Mouse (Mus musculus) c-Kit-negative CD71-positive TER-119-positive erythroid progenitor cells, embryonic 14.5 days (primary cell): ENCODE measurements around the gene Gvin1.
"Not testable (repeated sequence)": the region's sequence is repeated elsewhere in the genome, so short reads cannot be mapped to it uniquely, and the experiment has no call there.

ENCODE experiments used
- DNase-seq: peaks from one replicate; pipeline ENCODE4 v3.0.0-alpha.2; 2013; ENCODE audit warnings: low read depth, low spot score

Gvin1 gene

DNA sequence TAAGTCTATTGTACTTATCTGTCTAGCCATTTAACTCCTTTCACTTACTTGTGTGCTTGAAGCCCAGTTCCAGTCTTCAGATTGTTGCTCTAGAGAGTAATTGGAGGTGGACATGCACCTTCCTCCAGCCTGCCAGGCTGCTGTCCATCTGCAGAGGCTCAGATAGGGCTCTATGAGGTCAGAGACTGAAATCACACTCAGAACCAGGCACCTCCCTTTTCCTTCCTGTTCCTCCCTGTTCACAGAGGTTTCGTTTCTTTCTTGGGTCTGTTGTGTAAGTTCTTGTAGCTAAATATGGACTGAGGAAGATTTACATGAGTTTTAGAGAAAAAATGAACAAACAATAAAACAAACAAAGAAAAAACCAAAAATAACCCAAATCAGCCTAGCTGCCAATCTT, at the start of gene Gvin1:
Gene Gvin1, minus strand, starts transcription at position 150 of the 400 bp plus-strand sequence.
- DNase-seq = not testable (repeated sequence)

DNA sequence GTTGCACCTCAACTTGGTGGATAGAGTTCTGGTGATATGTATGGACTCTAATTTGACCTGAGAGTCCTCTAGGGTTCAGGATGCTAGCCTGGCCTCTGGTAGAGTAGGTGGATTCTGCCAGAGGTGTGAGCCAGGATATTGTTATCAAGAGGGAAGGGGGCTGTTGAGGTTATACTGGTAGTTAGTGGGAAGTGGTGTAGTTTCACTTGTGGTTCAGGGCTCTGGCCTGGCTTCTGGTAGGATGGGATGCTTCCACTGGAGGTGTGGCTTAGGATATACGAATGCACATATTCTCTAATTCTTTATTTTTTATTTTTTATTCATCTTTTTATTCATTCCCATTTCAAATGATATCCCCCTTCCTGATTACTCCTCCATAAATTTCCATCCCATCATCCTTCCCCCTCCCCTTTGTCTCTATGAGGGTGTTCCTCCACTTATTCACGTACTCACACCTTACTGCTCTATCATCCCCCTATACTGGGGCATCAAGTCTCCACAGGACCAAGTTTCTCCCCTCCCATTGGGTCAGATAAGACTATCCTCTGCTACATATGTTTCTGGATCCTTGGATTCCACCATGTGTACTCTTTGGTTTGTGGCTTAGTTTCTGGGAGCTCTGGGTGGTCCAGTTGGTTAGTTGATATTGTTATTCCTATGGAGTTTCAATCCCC, 36.9 kb upstream of the Gvin1 start:
- no peak for DNase-seq

- no peak for DNase-seq
These were observed 33.8 kb upstream of the Gvin1 start for GRCm38 (mm10) chr7:106248922-106249321.

DNA sequence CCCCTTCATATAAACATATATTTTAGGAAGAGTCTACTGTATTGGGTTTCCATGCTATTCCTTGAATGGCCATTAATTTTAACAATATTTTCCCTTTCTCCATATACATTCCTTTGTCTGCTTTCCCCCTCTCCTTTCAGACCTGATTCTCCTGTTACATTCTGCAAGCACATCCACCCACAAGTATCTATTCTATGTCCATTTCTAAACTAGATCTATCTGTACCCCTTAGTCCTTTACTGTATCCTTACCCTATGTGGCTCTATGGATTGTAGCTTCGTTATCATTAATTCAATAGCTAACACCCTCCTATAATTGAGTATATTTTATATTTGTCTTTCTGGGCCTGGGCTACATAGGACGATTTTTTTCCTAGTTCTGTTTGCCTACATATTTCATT, 33.1 kb upstream of the Gvin1 start:
- DNase-seq = no peak

GRCm38 (mm10) chr7:106245601-106246000, 30.5 kb upstream of the Gvin1 start:
- DNase-seq = no peak

DNA sequence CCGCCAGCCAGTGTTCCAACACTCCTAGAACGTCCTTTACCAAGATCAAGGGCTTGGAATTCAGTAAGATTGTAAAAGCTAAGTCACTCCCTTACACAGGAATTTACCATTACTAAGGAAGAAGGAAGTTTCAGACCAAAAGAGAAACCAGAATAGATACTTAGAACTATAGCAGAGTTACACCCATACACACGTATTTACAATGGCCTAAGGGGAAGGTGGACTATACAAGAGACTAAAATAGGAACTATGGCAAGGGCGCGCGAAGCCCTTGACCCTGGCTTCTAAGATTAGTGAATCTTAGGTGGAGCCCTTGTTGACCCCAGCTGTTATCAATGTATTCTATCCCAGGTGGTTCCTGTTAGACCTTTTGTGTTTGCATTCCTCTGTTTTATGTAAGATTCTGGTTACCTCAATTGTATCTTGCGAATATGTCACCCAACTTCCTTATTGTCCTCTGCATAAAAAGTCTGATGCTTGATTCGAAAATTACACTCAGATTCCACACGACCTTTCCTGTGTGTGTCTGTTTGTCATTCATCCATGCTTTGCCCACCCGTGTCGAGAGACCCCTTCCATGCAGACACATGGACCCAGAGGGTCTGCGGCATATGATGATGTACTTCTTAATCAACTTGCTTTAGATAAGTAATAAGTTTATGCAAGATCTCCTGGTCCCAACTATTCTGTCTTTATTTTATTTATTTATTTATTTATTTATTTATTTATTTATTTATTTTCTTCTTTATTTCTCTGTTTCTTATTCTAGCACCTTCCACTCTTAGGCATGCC, 25.6 kb upstream of the Gvin1 start:
- not testable (repeated sequence) for DNase-seq

DNA sequence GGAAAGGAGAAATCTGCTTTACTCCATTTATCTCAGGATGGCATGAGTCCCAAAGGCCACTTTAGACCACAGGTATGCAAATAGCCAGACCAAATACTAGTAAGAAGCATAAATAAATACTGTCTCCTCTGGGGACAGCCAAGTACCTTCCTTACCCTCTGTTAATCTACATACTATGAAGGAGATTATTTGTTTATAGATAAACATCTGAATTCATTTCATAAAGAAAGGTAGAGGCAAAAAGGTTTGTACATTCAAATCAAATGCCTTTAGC, 22.0 kb upstream of the Gvin1 start:
- no peak for DNase-seq

- no peak for DNase-seq
These were observed 21.4 kb upstream of the Gvin1 start for GRCm38 (mm10) chr7:106236327-106237191.

- no peak for DNase-seq
These were observed 20.5 kb upstream of the Gvin1 start for GRCm38 (mm10) chr7:106235596-106235995.

DNA sequence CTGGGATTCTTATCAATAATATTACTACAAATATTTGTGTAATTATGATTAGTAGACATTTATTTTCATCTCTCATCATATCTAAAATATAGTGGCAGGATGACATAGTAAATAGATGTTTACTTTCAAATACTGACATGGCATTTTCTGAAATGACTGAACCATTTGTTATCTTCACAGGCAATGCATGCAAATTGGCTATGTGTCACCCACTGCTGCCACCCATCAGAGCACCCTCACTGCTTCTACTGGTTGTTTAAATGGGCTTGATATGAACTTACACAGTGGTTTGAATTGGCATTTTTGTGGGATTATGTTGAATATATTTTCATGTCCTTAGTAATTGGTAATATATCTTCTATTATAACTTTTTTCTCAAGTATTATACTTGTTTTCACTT, 784 bp upstream of the Gvin1 start:
- DNase-seq = not testable (repeated sequence)

GRCm38 (mm10) chr7:106213770-106214169, 1.4 kb downstream of the Gvin1 start:
- DNase-seq = not testable (repeated sequence)

DNA sequence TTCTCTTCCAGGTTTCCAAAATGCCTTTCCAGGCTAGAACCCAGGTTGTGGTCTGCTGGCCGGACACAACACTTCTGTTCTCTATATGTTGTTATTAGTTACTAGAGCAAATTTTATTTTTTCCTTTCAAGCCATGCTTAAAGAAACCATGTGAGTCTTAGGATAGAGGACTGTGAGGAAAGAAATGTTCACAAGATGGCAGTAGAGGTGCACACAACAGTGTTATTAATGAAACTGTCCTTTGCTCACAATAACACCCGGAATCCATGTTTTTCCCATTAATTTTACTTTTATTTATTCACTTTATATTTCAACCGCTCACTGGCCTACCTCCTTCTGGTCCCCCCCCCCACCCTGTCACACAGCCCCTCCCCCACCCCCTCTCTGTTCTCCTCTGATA, 8.5 kb downstream of the Gvin1 start:
- DNase-seq = not testable (repeated sequence)

- DNase-seq = not testable (repeated sequence)
These were observed 38.1 kb downstream of the Gvin1 start for GRCm38 (mm10) chr7:106177065-106177464.

DNA sequence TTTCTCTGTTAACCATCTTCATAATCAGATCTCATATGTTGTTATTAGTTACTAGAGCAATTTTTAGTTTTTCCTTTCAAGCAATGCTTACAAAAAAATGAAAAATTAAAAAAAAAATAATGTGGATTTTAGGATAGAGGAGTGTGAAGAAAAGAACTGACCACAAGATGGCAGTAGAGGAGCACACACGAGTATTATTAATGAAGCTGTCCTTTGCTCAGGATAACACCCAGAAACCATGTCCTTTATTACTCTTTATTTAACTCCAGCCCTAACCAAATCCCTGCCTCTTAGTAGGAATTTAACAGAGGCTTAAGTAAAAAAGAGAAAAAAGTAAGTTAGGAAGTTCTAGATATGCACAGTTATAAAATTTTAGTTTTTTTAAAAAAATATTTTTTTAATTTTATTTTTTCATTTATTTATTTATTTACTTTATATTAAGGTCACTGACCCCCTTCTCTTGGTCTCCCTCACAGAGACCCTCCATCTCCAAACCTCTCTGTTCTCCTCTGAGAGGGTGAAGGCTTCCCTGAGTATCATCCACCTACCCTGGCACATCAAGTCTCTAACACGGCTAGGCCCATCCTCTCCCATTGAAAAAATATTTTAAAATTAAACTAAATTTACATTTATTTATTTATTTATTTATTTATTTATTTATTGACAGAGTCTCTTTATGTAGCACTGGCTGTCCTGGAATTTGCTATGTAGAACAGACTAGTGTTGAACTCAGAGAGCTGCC, 69.9 kb downstream of the Gvin1 start:
- not testable (repeated sequence) for DNase-seq

DNA sequence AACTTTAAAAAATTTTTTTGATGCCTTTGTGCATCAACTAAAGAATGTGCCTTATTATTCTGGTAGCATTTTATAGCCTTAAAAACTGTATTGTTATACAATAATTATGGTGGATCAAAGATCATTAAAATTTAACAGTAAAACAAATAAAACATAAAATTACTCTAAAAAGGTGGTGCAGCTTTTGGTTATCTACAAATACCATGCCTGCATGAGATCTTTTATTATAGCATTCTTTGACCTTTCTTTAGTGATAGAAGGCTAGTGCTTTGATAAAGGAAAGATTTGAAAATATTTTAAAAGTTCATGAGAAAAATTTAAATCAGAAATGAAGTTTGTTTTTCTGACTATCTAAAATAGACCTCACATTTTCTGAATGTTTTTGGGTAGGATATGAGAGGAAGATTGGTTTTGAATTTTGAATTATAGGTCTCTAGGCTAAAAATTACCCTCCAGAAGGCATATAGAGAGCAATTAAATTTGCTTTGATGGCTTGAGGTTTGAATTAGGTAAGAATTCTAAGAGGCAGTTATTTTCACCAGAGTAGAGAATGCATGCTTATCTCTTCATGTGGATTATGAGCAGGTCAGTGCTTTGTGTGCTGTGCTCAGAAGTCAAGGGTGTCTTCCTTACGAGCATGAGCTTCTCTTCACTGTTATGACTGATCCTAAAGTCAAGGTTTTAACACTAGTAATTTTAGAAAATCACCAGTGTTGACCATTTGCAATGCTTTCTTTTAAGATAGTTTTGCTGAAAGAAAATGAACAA, 73.8 kb downstream of the Gvin1 start:
- DNase-seq = not testable (repeated sequence)

DNA sequence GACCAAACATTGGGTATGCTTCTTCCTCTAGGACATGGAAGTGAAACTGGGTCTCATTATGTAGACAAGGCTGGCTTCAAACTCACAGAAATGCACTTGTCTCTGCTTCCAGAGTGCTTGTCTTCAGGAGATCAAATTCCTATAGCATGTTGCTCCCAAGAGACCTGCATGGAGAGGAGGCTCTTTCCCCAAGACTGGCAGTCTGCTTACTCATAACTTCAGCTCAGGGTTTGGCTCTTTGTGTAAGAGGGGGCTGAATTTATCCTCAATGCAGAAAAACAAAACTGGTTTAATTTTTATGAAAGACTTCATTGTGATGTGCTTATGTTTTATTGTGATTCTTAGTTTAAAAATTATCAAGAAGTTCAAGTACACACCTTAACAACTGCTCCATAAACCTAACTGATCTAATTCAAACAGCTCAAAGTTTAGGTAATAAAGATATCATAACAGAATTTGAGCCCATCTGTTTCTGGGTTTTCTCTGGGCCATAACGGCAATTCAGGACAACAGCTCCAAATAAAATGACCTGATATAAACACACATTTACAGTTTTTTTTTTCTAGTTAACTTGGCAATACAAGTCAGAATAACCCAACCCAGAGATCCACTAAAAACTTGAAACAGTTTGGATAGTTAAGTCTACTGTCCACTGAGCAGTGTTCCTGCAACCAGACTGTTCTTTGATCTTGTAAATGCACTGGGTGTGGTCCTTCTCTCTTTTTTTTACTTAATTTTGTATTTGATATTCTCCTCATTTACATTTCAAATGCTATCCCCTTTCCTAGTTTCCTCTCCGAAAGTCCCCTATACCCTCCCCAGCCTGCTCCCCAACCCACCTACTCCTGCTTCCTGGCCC, 97.8 kb downstream of the Gvin1 start:
- not testable (repeated sequence) for DNase-seq
